Mouse (Mus musculus) erythroblast, adult 5-6 weeks (primary cell): Measurements from ENCODE around the gene Armc12. TPM values are rescaled to one million over a fixed set of nuclear protein-coding genes. Genes with fewer than 3 reads are reported as not detected.

ENCODE experiments used
- ATAC-seq: replicated peaks from 2 replicates; pipeline ENCODE4 v1.8.0; 2016; ENCODE audit warnings: moderate number of reproducible peaks, mild to moderate bottlenecking, moderate TSS enrichment, inconsistent platforms; ENCODE audit not compliant: poor library complexity, low FRiP score, severe bottlenecking
- total RNA-seq, 2 experiments: library from RNA; stranded (forward) in 1 of 2; stranded (reverse) in 1 of 2; fragments of 150-400 nt in 1 of 2; fragments of 200-764, 138-1000 nt in 1 of 2; gene quantifications; 2 replicates each; pipeline versions ENCODE4 v1.2.3 to v1.2.4; 2015 to 2017; ENCODE audit warnings: low replicate concordance in 2 of 2

Gene Armc12
- total RNA-seq (2015; ENCODE audit: low replicate concordance) (not detected in 2 replicates), total RNA-seq (2017; ENCODE audit: low replicate concordance) (not detected in 2 replicates)

DNA sequence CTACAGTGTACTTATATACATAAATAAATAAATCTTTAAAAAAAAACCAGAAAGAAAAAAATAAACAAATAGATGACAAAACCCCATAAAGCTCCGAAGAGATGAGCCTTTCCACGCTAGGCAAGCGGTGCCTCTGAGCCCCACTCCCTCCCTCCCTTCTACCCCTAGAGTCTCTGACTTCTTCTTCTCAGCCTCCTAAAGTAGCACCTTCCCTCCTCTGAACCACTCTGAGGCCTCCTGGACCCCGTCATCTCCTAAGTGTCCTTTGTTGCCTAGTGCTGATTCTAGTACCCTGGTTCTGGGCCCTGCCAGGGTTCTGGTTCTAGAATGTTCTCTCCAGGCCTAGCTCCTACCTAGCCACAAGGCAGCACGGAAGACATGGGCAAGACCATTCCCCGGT, at the start of gene Armc12:
Gene Armc12, plus strand, starts transcription at position 301 of the 400 bp plus-strand sequence.
- ATAC-seq: no peak

GRCm38 (mm10) chr17:28484704-28485445, 45.7 kb upstream of the Armc12 start:
- ATAC-seq: no peak

DNA sequence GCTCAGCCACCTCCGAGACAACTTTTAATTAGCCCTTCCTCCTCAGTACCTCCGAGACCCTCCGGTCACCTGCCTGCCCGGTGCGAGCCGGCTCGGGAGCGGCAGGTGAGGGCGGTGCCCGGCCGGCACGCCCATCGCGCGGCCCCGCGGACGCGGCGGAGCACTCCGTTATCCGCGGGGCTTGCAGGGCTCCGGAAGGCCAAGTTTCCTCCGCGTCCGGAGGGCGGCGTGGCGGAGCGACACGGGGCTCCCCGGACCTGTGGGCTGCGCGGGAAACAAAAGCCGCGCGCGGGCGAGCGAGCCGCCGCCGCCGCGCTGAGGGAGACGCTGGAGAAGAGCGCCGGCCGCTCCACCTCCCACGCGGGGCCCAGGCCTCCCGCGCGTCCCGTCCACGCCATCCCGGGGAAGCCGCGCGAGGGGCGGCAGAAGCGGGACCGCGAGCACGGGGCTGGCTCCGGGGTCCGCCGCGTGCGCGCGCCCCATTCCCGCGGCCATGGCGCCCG, 45.1 kb upstream of the Armc12 start:
- no peak for ATAC-seq

- peak; percentile 99 for ATAC-seq
Observed at GRCm38 (mm10) chr17:28485977-28486400, 44.6 kb upstream of the Armc12 start.

- ATAC-seq: no peak
Observed at GRCm38 (mm10) chr17:28486720-28487119, 43.9 kb upstream of the Armc12 start.

DNA sequence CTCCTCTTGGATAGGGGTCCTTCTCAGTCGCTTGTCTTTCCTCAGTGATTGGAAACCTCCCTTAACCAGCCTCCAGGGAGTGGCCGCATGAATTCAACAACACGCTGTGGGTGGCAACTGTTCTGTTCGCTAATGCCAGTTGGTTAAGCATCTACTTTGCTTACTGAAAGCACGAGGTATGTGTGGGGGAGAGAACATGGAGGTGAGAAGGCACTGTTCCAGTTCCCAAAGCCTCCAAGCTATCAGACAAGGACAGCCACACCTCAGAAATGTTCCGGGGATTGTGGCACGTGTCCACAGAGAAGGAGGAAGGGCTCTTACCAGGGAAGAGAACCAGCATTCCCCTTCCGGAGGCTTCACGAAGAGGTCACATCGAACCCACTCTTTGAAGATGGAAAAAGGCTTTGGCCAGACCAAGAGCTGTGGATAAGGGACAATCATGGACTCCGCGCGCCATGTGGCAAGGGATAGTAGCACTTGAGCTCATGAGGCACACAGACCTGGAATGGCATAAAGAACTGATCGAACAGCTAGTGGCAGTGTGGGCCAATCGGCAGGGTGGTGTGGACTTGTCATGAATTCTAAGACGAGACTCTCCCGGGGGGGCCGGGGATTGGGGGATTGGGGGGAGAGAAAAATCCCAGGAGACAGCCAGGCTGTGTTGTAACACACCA, 42.9 kb upstream of the Armc12 start:
- ATAC-seq: no peak

- ATAC-seq: no peak
Observed at GRCm38 (mm10) chr17:28488258-28489013, 42.2 kb upstream of the Armc12 start.

- ATAC-seq: no peak
Observed at GRCm38 (mm10) chr17:28491035-28491770, 39.4 kb upstream of the Armc12 start.

DNA sequence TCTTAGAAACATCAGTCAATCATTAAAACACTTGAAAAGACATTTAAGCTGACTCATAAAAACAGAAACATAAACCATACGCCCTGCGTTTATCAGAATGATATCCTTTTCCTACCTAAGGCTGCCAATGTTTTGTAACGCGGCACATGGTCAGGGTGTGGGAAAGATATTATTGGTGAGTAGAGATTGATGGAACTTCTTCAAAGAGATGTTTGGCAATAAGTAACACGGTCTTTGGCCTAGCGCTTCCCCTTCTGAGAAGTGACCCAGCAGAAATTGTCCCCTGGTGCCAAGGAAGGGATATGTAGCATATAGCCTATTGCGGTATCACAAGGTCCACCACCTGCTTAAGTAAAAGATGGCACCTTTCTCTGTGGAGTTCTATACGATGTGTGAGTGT, 34.8 kb upstream of the Armc12 start:
- ATAC-seq: no peak

GRCm38 (mm10) chr17:28499190-28499589, 31.4 kb upstream of the Armc12 start:
- ATAC-seq: no peak

DNA sequence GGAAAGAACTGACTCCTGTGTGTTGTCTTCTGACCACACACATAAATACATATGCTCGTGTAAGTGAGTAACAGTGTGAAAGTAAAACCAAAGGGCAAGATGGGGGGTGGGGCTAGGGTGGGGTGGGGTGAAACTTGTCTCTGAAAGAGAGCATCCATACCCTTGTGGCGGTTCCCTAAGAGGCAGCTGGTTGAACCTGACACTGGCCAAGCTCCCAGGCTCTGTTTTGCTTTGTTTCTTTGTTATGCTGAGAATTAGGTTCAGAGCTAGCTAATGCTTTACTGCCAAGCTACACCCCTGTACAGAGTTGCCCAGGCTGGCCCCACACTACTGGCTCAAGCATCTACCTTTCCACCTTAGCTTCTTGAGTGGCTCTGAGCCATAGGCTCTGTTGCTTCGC, 30.1 kb upstream of the Armc12 start:
- ATAC-seq: no peak

DNA sequence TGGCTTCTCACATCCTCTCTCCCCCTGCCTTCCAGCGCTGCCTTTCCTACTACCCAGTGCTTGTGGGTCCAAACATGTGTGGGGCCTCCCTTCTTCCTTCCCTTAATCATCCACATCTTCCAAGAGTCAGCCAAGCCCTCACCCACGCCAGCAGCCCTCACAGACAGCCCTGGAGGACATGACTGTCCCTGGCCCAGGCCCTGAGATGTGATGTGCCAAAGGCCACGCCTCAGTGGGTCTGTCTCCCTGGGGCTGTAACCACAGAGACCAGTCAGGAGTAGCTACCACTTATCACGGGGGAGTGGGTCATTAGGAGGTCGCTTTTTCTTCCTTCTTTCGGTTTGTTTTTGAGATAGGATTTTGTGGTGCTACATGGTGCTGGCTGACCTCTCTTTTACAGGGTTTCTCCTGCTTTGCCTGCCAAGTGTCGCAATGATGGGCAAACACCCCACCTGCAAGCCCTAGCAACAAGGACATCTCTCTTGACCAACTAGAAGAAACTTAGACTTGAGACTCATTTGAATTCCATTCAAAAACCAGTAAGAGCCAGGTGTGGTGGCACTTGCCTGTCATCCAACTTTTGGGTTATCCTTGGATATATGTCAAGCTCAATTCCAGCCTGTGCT, 28.3 kb upstream of the Armc12 start:
- ATAC-seq: no peak

DNA sequence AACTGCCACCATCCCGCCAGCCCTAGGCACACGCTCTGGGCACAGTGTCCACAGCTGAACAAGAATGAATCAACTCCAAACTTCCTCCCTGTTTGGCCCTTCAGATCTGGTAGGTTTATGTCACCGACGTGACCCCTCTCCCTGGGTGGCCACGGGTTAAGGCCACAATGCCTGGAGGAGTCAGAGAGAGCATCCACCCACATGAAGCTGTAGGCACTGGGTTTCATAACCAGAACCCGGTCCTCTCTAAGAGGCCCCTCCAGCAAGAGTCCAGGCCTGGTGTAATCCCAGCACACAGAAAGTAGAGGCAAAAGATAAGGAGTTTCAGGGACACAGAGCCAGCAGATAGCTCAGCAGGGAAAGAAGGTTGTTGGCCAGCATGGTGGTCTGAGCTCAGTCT, 26.4 kb upstream of the Armc12 start:
- ATAC-seq: no peak

GRCm38 (mm10) chr17:28505591-28505990, 25.0 kb upstream of the Armc12 start:
- no peak for ATAC-seq

DNA sequence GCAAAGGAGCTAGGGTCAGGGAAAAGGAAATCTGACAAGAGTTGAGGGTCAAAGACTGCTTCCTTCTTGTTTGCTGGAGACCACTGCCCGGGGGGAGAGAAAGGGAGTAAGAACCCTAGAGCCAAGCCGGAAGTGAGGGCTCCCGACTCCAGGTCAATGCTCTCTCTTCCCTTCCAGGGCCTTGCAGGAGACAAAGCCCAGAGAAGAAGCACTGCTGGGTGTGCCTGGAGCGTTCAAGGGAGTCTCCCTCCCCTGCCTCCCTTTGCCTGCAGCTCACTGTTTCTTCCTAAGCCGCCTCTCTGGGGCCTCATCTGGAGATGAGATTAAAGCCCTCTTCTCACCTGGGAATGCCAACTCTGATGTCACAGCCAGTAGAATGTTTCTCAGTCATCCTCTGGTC, 23.7 kb upstream of the Armc12 start:
- ATAC-seq: no peak

DNA sequence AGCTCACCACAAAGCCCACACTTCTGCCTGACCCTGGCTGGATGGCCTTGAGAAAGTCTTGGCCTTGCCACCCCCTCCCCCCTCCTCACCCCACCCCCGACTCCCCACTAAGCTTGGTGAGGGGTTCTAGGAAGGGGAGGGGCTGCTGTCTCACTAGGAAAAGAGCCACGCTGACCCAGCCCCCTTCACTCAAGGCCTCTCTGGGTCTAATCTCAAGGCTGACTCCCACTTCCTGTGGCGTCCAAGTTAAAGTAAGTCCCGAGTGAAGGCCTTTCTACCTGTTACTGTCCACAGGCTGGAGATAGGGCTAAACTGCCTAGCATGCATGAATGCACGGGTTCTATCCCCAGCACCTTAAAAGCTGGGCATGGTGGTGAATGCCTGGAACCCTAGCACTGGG, 23.1 kb upstream of the Armc12 start:
- no peak for ATAC-seq

GRCm38 (mm10) chr17:28510445-28511342, 19.9 kb upstream of the Armc12 start:
- no peak for ATAC-seq
